Mouse (Mus musculus) heart, adult 2 months (tissue): Measurements from ENCODE around the gene Tnfsf8.

ENCODE experiments used
- CTCF ChIP-seq: fragments of 200-600 bp; IDR thresholded peaks from 2 replicates; pipeline ENCODE4 v1.8.1; 2022; ENCODE audit warnings: antibody characterized with exemption, mild to moderate bottlenecking, moderate library complexity
- EP300 ChIP-seq: fragments of 200-500 bp; IDR thresholded peaks from 2 replicates; pipeline ENCODE4 v1.6.1; 2011; ENCODE audit warnings: low read depth, low read length, control low read depth; ENCODE audit not compliant: insufficient read depth

- TF ChIP-seq CTCF = no peak
- no peak for TF ChIP-seq EP300
Measured at GRCm38 (mm10) chr4:63817505-63817904, 43.6 kb downstream of the Tnfsf8 start.
